Mouse (Mus musculus) forelimb bud, embryonic 11.5 days (tissue): Measurements from ENCODE around the gene Iqcf5.
"Not testable (repeated sequence)": the region's sequence is repeated elsewhere in the genome, so short reads cannot be mapped to it uniquely, and the experiment has no call there.

ENCODE experiments used
- DNase-seq: peaks from one replicate; pipeline ENCODE4 v3.0.0-alpha.2; 2012; ENCODE audit warnings: low read depth, low spot score

The Iqcf5 gene

GRCm38 (mm10) chr9:106481676-106482075 is 32.7 kb upstream of the Iqcf5 start:
- DNase-seq: no peak

GRCm38 (mm10) chr9:106482578-106483115 is 31.7 kb upstream of the Iqcf5 start:
- DNase-seq: no peak

GRCm38 (mm10) chr9:106483136-106483535 is 31.2 kb upstream of the Iqcf5 start:
- DNase-seq: no peak

- DNase-seq: no peak
Measured at GRCm38 (mm10) chr9:106483606-106484005, 30.8 kb upstream of the Iqcf5 start.

GRCm38 (mm10) chr9:106485076-106485475 is 29.3 kb upstream of the Iqcf5 start:
- DNase-seq: no peak

- not testable (repeated sequence) for DNase-seq
Measured at GRCm38 (mm10) chr9:106487602-106488001, 26.8 kb upstream of the Iqcf5 start.

- DNase-seq: no peak
Measured at GRCm38 (mm10) chr9:106499667-106500066, 14.7 kb upstream of the Iqcf5 start, which contains the start of gene Iqcf1. Gene Iqcf1 (plus strand): TSS chr9:106499967.

GRCm38 (mm10) chr9:106501846-106502245 is 12.5 kb upstream of the Iqcf5 start:
- DNase-seq: no peak

GRCm38 (mm10) chr9:106504246-106504645 is 10.1 kb upstream of the Iqcf5 start:
- no peak for DNase-seq

GRCm38 (mm10) chr9:106509356-106509755 is 5.0 kb upstream of the Iqcf5 start:
- DNase-seq: no peak

- no peak for DNase-seq
Measured at GRCm38 (mm10) chr9:106512729-106513450, 1.5 kb upstream of the Iqcf5 start.

GRCm38 (mm10) chr9:106513566-106513965 is 807 bp upstream of the Iqcf5 start:
- DNase-seq: no peak

GRCm38 (mm10) chr9:106519433-106519832 is 5.1 kb downstream of the Iqcf5 start:
- no peak for DNase-seq

GRCm38 (mm10) chr9:106519909-106520308 is 5.5 kb downstream of the Iqcf5 start:
- DNase-seq: no peak

- peak; percentile 54 for DNase-seq
Measured at GRCm38 (mm10) chr9:106531833-106532232, 17.5 kb downstream of the Iqcf5 start.

- no peak for DNase-seq
Measured at GRCm38 (mm10) chr9:106534296-106534695, 19.9 kb downstream of the Iqcf5 start.

- no peak for DNase-seq
Measured at GRCm38 (mm10) chr9:106534975-106535374, 20.6 kb downstream of the Iqcf5 start.

GRCm38 (mm10) chr9:106561531-106561930 is 47.2 kb downstream of the Iqcf5 start, which contains the start of gene Iqcf3:
Gene Iqcf3 (minus strand): TSS chr9:106561631.
- no peak for DNase-seq

GRCm38 (mm10) chr9:106562291-106562690 is 47.9 kb downstream of the Iqcf5 start:
- no peak for DNase-seq

- DNase-seq: no peak
Measured at GRCm38 (mm10) chr9:106564025-106564424, 49.7 kb downstream of the Iqcf5 start.
